Mouse (Mus musculus): ENCODE results near the gene Zfp866. TPM values are rescaled to one million over a fixed set of nuclear protein-coding genes. Genes with fewer than 3 reads are reported as not detected.
A peak's percentile ranks its signal among the peaks of the same experiment; 100 is the strongest.

The Zfp866 gene
- 38.2 and 38.7 TPM in 2 replicates for polyA plus RNA-seq (2015; fragmentation: Nextera tagmentation; extraction: Ambion mirVana)

DNA sequence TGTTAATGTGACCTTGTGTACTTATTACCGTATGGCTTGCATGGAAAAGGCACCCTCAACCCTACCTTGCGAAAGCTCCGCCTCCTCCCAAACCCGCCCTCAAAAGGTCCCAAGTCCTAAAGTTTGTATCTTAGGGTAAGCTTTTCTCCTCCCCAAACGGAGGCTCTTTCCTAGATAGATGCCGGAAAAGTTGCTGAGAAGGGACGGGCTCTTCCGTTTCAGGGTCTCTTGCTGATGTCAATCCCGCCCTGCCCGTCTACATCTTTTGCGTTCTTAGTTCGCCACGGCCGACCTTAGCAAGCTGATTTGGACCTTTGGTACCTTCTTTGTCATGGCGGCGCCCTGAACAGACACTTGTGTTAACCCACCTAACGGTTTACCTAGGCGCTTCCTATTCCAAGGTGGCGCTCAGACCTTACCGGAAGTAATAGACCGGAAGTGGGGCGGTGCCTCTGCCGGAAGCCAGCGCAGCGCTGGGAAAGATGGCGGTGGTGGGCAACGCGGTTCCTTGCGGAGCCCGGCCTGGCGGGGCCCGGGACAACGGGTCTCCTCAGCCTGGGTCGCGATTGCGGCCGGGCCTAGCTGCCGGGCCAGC lies at the start of gene Zfp866, which contains the start of gene Atp13a1:
Gene Zfp866, minus strand, starts transcription at position 406 of the 595 bp plus-strand sequence.
Gene Atp13a1, plus strand, starts transcription at position 391 of the 595 bp plus-strand sequence.
- peak within 1 kb of the TSS; percentile 100 for H3K4me3 ChIP-seq
- ATAC-seq (ENCODE audit: low FRiP score, low read depth): peak; percentile 95
- no peaks in the 10 kb centered on the region for H3K27me3 ChIP-seq
- H3K9me3 ChIP-seq: no peaks in the 10 kb centered on the region
- peak within 1 kb of the TSS; percentile 82 for H3K4me2 ChIP-seq (replicated peaks)
- H3K9ac ChIP-seq: peak within 1 kb of the TSS; percentile 98
- H3K27ac ChIP-seq: peak within 1 kb of the TSS; percentile 92
- WGBS: under 1% methylated on average over 37 of the region's 38 CpGs
- H3K4me1 ChIP-seq: peaks cover 25% of the 10 kb centered on the region
- peaks cover 31% of the 10 kb centered on the region for H3K36me3 ChIP-seq

DNA sequence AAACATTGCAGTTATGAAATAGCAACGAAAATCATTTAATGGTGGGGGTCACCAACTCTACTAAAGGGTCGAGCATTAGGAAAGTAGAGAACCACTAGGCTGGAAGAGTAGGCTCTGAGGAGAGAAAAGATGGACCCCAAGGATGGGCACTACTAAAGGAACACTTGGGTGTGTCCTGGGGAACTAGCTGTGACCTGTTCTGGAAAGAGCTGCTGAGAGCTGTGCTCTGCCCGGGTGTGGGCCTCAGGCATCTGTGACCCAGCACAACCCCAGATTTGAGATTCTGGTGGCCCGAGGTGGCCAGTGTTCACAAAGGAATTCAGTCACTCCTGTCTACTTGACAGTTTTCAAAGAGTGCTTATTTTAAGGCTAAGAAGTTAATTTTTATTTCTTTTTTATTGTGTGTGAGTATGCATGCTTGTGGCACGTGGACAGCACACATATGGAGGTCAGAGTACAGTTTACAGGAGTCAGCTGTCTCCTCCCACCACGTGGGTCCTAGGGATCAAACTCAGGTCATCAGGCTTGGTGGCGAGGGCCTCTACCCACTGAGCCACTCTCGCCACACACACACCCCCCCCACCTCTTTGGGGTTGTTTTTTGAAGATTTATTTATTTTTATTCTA lies 46.2 kb upstream of the Zfp866 start:
- no peaks in the 10 kb centered on the region for H3K27me3 ChIP-seq
- H3K4me2 ChIP-seq (replicated peaks): no peak overlapping the region
- H3K9me3 ChIP-seq: no peaks in the 10 kb centered on the region
- H3K9ac ChIP-seq: no peak overlapping the region
- no peak overlapping the region for H3K4me3 ChIP-seq
- 0 out of 2 replicates have a peak, but pooled peaks cover 3% of the 10 kb centered on the region for H3K36me3 ChIP-seq
- no peak overlapping the region for H3K27ac ChIP-seq
- H3K4me1 ChIP-seq: peaks cover 5% of the 10 kb centered on the region; the same call in 1 of the 2 replicates
- no peak for ATAC-seq (ENCODE audit: low FRiP score, low read depth)
- 66% methylated on average over 8 of the region's 8 CpGs for WGBS

DNA sequence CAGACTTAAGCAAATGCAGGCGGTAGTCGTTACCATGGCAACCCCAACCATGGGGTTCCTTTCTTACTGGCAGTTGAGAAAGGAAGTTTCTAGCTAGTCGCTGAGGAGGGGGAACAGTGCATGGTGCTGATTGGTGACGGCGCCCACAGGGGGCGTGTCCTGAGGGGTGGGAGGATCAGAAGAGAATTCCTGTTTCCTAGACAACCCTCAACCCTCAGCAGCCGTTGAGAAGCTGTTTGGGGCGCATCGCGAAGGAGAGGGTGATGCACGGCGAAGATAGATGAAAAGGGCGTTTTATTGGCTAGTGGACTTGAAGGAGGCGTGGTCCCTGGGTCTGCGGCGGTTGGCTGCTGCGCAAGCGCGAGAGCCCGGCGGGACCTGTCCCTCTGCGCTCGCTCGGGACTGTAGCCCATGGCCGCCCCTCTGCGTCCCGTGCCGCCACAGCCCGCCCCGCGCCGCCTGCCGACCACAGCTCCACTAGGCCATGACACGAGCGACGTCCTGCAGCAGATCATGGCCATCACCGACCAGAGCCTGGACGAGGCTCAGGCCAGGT lies 41.4 kb upstream of the Zfp866 start, which contains the start of gene Pbx4:
Gene Pbx4, plus strand, starts transcription at position 194 of the 556 bp plus-strand sequence.
- H3K36me3 ChIP-seq: peaks cover 27% of the 10 kb centered on the region
- no peaks in the 10 kb centered on the region for H3K9me3 ChIP-seq
- H3K4me3 ChIP-seq: peak within 1 kb of the TSS; percentile 63
- H3K27ac ChIP-seq: peak within 1 kb of the TSS; percentile 40; the same call in 1 of the 2 replicates
- H3K4me1 ChIP-seq: peaks cover 9% of the 10 kb centered on the region; the same call in 1 of the 2 replicates
- H3K4me2 ChIP-seq (replicated peaks): peak within 1 kb of the TSS; percentile 94
- WGBS: under 1% methylated on average over 38 of the region's 38 CpGs
- peak; percentile 98 for ATAC-seq (ENCODE audit: low FRiP score, low read depth)
- H3K27me3 ChIP-seq: no peaks in the 10 kb centered on the region
- H3K9ac ChIP-seq: peak within 1 kb of the TSS; percentile 72

DNA sequence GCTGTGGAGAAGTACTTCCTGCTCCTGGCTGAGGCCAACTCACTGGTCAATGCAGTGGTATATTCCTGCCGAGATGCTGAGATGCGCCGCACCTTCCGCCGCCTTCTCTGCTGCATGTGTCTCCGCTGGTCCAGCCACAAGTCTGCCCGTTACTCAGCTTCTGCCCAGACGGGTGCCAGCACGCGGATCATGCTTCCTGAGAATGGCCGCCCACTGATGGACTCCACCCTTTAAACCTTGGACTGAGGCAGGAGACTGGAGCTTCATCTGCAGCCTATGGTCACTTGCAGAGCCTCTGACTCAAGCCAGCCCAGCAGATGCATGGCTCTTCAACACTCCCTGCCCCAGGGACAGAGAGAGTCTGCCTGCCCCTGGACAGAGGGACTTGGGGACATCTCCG lies 35.4 kb upstream of the Zfp866 start:
- H3K4me3 ChIP-seq: no peak overlapping the region
- H3K4me1 ChIP-seq: peaks cover 32% of the 10 kb centered on the region
- WGBS: 93% methylated on average over 12 of the region's 12 CpGs
- H3K9ac ChIP-seq: no peak overlapping the region; the same call in 1 of the 2 replicates
- no peak for ATAC-seq (ENCODE audit: low FRiP score, low read depth)
- peaks cover 56% of the 10 kb centered on the region for H3K36me3 ChIP-seq
- no peaks in the 10 kb centered on the region for H3K9me3 ChIP-seq
- H3K4me2 ChIP-seq (replicated peaks): no peak overlapping the region
- no peaks in the 10 kb centered on the region for H3K27me3 ChIP-seq
- no peak overlapping the region for H3K27ac ChIP-seq

DNA sequence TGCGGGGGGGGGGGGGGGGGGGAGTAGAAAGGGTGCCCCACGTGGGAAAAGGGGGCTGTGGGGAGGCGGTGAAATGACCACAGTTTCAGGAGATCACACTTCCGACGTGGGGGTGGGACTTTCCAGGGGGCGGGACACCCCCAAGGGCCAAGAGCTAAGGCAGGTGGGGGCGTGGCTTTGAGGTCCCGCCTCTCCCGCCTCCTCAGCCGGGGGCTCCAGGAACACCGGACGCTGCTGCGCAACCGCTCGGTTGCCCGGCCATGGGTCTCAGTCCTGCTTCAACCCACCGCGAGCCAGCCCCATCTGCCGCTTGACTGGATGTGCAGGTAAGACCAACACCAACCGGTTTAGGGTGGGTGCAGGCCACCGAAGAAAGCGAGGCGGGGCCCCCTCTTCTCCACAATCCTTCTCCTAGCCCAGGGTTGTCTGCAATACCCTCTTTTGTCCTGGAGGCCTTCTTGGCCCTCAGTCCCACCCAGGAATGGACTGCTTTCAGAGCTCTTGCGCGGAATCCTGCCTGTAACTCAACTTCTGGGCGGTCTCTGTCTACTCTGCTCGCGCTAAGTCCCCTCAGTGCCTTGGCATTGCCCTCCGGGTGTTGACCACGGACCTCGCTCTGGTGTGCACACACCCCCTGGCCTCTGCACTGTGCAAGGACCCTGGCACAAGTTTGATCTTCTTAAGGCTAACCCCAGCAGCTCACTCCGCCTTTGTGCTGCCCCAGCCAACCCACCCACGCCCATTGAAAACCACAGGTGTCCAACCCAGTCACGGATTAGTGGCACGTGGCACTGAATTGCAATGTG lies 31.6 kb upstream of the Zfp866 start, which contains the start of gene Lpar2:
Gene Lpar2, plus strand, starts transcription at position 44 of the 806 bp plus-strand sequence.
- under 1% methylated on average over 32 of the region's 35 CpGs for WGBS
- peak within 1 kb of the TSS; percentile 87 for H3K4me2 ChIP-seq (replicated peaks)
- peak; percentile 85 for ATAC-seq (ENCODE audit: low FRiP score, low read depth)

DNA sequence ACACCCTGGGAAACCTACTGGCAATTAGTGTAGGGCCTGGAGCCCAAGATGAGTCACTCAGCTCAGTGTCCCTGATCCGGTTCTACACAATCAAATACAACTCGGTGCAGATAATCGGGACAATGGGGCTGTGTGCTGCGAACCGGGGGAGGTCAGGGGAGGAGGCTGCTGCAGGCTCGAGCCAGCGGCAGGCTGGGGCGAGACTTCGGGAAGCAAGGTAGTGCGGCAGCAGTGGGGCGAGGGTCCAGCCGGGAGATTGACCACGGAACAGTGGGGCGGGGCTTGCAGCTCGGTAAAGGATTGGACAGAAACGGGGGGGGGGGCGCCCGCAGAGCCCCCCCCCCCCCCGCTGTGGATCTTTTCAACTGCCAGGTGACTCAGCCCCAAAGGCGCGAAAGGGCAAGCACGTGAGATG lies 31.0 kb upstream of the Zfp866 start:
- WGBS: 0% methylated on average over 9 of the region's 22 CpGs
- H3K4me3 ChIP-seq: peak overlapping the region; percentile 71
- no peaks in the 10 kb centered on the region for H3K9me3 ChIP-seq
- peak overlapping the region; percentile 81 for H3K9ac ChIP-seq
- no peaks in the 10 kb centered on the region for H3K27me3 ChIP-seq
- ATAC-seq (ENCODE audit: low FRiP score, low read depth): peak; percentile 25
- peaks cover 38% of the 10 kb centered on the region for H3K4me1 ChIP-seq
- peaks cover 37% of the 10 kb centered on the region for H3K36me3 ChIP-seq
- peak overlapping the region; percentile 87 for H3K4me2 ChIP-seq (replicated peaks)
- peak overlapping the region; percentile 28; the same call in 1 of the 2 replicates for H3K27ac ChIP-seq

More for the DNA sequence above, 31.6 kb upstream of the Zfp866 start, which contains the start of gene Lpar2:
- Histone ChIP-seq H3K27me3 (no peaks in the 10 kb centered on the region), H3K9me3 (no peaks in the 10 kb centered on the region), H3K9ac (peak within 1 kb of the TSS; percentile 81), H3K36me3 (peaks cover 37% of the 10 kb centered on the region), H3K4me3 (peak within 1 kb of the TSS; percentile 71), H3K27ac (peak within 1 kb of the TSS; percentile 69), H3K4me1 (peaks cover 38% of the 10 kb centered on the region)

DNA sequence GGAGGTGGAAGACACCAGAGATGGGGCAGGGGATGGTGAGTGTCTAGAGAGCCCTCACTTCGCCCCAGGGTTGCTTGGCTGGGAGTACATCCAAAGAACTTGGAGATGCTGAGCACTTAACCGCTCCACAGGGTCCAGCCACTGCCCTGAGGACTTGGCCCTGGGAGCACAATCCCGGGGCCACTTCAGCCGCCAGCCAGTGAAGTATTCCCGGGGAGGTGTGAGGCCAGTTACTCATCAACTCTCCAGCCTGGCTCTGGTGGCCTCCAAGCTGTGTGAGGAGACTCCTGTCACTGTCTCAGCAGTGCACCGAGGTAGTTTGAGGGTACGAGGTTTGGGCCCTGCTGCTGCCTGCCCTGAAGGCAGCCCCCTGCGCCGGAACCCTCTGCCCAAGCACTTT lies 29.5 kb upstream of the Zfp866 start:
- 84% methylated on average over 9 of the region's 9 CpGs for WGBS
- no peaks in the 10 kb centered on the region for H3K9me3 ChIP-seq
- no peak for ATAC-seq (ENCODE audit: low FRiP score, low read depth)
- H3K27ac ChIP-seq: no peak overlapping the region
- peaks cover 35% of the 10 kb centered on the region for H3K4me1 ChIP-seq
- H3K36me3 ChIP-seq: peaks cover 38% of the 10 kb centered on the region
- H3K27me3 ChIP-seq: no peaks in the 10 kb centered on the region
- no peak overlapping the region for H3K4me3 ChIP-seq
- no peak overlapping the region for H3K4me2 ChIP-seq (replicated peaks)
- H3K9ac ChIP-seq: no peak overlapping the region

DNA sequence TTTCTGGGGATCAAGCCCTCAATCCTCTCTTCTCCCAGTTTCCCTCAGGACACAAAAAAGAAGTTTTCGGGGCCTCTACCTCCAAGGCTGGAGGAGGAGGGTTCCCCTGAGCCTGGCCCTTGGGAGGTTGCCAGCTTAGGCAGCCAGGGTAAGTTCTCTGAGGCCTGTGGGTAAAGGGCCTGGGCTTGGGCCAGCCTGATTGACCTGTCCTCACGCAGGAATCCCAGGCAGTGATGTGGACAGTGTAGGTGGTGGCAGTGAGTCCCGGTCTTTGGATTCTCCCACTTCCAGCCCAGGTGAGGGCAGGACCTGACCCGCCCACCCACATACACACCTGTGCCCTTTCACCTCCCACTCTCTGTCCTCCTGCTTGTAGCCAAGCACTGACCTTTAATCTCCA lies 24.4 kb upstream of the Zfp866 start:
- 92% methylated on average over 4 of the region's 4 CpGs for WGBS
- ATAC-seq (ENCODE audit: low FRiP score, low read depth): no peak

DNA sequence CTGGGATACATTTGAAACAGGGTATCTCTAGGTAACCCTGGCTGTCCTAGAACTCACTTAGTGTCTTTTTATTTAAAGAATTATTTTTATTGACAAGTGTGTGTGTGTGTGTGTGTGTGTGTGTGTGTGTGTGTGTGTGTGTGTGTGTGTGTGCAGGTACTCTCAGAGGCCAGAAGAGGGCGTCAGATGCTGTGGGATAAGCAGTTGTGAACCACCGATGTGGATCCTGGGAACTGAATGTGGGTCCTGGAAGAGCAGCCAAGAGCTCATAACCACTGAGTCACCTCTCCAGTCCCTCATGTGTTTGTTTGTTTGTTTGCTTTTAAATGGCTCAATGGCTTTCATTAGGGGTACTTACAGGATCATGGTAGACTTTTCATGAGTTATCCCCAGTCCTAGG lies 23.9 kb upstream of the Zfp866 start:
- Histone ChIP-seq H3K27me3 (no peaks in the 10 kb centered on the region), H3K9ac (no peak overlapping the region), H3K36me3 (peaks cover 66% of the 10 kb centered on the region), H3K4me3 (no peak overlapping the region), H3K4me1 (no peaks in the 10 kb centered on the region), H3K27ac (no peak overlapping the region), H3K9me3 (no peaks in the 10 kb centered on the region), H3K4me2 (replicated peaks) (no peak overlapping the region)
- 100% methylated on average over 1 of the region's 2 CpGs for WGBS
- ATAC-seq (ENCODE audit: low FRiP score, low read depth): no peak

More for the DNA sequence above, 24.4 kb upstream of the Zfp866 start:
- no peaks in the 10 kb centered on the region for H3K9me3 ChIP-seq
- H3K9ac ChIP-seq: no peak overlapping the region
- H3K27me3 ChIP-seq: no peaks in the 10 kb centered on the region
- H3K36me3 ChIP-seq: peaks cover 66% of the 10 kb centered on the region
- no peak overlapping the region for H3K4me2 ChIP-seq (replicated peaks)
- H3K4me3 ChIP-seq: no peak overlapping the region
- H3K4me1 ChIP-seq: no peaks in the 10 kb centered on the region
- no peak overlapping the region for H3K27ac ChIP-seq

DNA sequence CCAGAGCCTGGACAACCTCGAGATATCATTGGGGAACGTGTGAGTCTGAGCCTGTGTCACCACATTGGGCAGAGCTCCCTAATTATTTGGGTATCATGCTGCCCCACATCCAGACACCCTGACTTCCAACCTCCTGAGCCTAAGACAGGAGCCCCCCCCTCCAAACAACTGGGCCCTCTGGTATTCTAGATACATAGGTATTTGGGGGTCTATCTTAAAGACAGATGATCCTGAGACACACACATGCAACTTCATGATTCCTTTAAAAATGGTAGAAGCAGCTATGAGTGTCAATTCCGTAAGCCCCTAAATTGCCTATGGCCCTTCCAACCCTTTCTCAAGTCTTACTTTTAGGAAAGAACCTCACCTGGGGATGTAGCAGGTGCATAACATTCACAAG lies 18.8 kb upstream of the Zfp866 start:
- no peak overlapping the region for H3K4me3 ChIP-seq
- H3K27me3 ChIP-seq: no peaks in the 10 kb centered on the region
- peaks cover 70% of the 10 kb centered on the region for H3K36me3 ChIP-seq
- WGBS: 53% methylated on average over 3 of the region's 3 CpGs
- H3K9me3 ChIP-seq: no peaks in the 10 kb centered on the region
- no peak overlapping the region for H3K27ac ChIP-seq
- no peak for ATAC-seq (ENCODE audit: low FRiP score, low read depth)
- peaks cover 8% of the 10 kb centered on the region for H3K4me1 ChIP-seq
- no peak overlapping the region for H3K9ac ChIP-seq
- peak overlapping the region; percentile 93 for H3K4me2 ChIP-seq (replicated peaks)

DNA sequence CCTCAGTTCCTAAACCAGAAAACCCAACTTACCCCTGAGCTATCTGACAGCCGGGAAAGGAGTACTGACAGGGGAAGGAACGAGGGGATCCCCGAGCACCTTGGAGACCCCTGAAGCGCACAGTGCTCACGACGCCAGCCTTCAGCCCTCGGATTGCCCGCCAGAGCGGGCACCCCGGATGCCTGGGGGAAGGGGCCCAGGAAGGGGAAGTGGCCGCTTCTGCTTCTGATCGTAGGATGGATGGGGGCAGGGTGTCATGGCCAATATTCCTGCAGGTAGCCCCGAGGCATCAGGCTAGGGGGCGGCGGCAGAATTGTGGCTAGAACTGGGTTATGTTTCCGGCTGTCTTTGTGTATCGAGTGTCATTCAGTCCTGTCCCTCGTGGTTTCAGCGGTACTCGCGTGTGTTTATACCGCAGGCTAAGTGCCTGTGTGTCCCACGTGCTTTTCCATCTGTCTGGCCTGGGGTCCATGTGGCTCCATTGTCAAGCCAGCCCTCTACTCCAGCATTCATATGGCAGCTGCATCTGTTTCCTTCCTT lies 18.0 kb upstream of the Zfp866 start:
- peaks cover 8% of the 10 kb centered on the region for H3K4me1 ChIP-seq
- H3K27ac ChIP-seq: no peak overlapping the region
- H3K27me3 ChIP-seq: no peaks in the 10 kb centered on the region
- peak overlapping the region; percentile 93 for H3K4me2 ChIP-seq (replicated peaks)
- peak; percentile 38 for ATAC-seq (ENCODE audit: low FRiP score, low read depth)
- peaks cover 69% of the 10 kb centered on the region for H3K36me3 ChIP-seq
- peak overlapping the region; percentile 56 for H3K4me3 ChIP-seq
- H3K9me3 ChIP-seq: no peaks in the 10 kb centered on the region
- H3K9ac ChIP-seq: peak overlapping the region; percentile 67
- WGBS: 1% methylated on average over 23 of the region's 23 CpGs
